Mouse (Mus musculus): ENCODE data around the gene Nkx1-2.
A peak's percentile ranks its signal among the peaks of the same experiment; 100 is the strongest.

Nkx1-2 gene

DNA sequence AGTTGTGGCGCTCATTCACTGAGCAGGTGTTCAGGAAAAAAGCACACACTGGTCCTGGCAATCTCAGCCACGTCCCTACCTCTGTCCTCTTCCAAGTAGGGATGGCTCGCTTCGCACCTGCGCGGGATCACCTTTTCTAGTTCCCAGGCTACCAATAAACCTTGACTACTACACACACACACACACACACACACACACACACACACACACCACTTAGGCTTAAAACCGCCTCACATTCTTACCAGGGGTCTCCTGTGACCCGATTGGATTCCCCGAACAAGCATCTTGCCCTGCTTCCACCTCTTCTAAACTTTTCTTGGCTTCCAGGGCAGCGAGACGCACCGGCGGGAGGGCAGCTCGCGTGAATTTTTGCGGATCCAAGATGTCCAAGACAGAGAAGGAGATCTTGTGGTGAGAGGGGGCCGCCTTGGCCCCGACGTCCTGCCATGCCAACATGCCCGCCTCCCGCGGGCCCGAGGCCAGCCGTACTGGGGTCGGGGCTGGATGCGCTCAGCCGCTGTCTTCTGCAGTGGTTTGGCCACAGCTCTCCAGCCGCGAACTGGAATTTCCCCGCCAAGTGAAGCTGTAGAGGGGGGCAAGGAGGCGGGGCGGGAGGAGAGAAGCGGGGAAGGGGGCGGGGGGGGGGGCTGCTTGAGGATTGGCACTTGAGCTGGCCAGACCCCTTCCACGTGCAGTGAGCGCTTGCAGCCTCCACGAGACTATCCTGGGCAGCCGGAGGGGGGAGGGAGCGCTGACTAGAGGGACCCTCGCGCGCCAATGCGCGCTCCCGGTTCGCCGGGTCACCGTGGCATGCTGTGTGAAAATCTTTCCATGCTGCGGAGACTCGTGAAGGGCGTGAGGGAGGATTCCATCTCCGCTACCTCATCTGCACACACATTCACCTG, at the start of gene Nkx1-2:
Gene Nkx1-2 (minus strand): TSS at position 567 of the 905 bp plus-strand sequence.
- DNase-seq, result peak; percentile 59

DNA sequence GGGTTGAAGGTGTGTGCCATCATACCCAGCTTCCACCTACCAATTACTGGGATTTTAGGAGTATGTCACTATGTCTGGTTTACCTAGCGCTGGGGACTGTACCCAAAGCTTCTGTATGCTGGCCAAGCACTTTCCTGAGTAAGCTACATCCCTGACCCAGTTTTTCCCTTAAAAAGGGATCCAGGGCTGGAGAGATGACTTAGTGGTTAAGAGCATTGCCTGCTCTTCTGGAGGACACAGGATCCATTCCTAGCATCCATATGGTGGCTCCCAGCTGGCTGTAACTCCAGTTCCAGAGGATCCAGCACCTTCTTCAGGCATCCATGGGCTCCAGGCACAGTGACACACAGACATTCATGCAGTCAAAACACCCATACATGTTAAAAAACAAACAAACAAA, 47.1 kb upstream of the Nkx1-2 start:
- DNase-seq, result no peak

DNA sequence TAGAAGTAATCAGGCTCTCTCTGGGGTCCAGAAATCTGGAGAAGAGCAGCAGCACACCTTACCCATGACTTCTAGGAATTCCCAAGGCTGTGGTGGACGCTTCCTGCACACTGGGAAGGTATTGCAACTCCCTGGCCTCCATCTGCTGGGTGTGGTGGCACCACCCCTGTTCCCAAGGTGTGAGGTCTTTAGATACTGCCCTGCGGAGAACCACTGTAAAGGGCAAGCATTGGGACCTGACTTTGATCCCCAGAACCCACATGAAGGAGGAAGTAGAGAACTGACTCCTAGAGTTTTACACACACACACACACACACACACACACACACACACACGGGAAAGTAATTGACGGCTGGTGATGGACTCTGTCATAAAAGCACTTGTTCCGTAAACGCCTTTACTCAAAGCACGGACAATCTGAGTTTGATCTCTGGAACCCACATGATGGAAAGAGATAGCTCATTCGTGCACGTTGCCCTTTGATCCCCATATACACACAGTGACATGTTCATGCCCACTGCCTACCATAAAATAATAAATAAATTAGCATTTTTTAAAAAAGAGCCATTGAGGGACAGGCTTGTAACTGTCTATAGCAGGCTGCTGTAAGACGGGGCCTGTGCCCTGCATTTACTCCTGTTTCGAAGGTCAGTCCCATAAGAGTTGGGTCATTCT, 45.3 kb upstream of the Nkx1-2 start:
- no peak for DNase-seq

DNA sequence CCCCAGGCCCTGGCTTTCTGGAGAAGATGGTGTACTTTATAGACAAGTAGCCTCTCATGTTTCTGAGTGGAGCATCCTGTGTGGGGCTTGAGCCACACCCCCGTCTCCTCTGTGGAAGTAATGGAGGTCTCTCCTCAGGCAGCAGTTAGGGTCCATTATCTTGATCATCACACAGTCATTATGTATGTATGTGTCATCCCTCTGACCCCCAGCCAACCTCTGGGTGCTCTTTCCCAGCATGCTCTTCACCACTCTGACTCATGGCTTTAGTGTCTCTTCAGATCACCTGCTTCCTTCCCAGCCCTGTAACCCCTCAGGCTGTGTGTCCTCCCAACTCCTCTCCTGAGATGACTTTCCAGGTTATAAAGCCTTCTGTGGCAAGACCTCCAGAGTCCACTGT, 42.2 kb upstream of the Nkx1-2 start:
- DNase-seq, result no peak

DNA sequence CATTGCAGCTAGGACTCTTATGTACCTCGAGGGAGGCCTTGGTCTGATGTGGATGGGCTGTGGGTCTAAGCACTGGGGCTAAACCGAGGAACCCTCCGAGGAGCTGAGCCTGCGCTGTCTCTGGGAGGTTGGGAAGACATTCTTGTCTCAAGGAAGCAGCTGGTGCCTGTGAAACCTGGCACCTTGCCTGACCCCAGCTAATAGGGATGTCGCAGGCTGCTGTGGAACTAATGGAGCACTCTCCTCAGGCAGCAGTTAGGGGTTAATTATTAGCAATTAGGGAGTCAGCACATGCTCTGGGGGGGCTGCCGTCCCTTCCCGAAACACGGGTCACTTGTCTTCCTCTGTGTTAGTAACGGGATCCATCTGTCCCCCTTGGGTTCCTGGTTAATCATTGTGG, 41.5 kb upstream of the Nkx1-2 start:
- DNase-seq, result peak; percentile 79

DNA sequence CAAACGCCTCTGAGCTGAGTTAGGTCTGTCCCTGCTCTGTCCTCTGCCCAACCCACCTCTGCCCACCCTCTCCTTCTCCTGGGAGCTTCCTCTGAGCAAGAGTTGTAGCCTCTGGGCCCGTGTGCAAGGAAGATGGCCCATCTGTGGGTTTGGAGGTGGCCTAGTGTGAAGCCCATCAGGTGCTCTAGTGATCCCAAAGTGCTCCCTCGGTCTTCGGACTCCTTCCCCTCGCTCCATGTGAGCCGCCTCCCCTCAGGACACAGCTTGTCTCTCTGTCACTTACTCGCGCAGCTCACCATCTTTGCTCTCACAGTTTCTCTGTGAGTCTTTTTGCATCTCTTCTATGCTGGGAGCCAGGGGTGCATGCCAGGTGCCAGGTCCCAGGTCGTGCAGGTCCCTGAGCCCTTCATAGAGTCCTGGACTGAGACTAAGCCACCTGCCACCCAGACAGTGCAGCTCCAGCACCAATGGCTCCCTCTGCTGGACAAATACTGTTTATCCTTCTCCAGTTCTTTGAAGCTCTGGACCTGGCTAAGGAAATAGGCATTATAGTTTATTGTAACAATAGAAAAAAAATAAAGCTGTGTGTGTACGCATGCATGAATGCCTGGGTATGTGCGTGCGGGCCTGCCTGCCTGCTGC, 39.1 kb upstream of the Nkx1-2 start:
- peak; percentile 76 for DNase-seq

DNA sequence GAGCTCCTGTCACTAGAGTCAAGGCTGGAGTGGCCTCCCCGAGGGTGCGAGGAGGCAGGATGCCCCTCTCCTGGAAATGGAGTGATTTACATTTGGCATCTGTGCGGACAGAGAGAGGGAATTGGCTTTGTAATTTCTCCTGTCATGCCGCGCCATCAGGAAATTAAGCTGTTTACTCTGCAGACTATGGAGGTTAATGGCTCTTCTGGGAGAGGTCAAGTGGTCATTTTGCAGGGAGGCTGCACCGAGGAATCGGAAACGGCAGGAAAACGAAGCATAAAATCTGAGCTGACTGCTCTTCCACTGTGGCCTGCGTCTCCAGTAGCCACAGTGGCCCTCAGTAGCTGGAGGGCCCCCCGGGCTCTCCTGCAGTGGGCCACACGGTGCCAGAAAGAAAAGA, 37.9 kb upstream of the Nkx1-2 start:
- no peak for DNase-seq

DNA sequence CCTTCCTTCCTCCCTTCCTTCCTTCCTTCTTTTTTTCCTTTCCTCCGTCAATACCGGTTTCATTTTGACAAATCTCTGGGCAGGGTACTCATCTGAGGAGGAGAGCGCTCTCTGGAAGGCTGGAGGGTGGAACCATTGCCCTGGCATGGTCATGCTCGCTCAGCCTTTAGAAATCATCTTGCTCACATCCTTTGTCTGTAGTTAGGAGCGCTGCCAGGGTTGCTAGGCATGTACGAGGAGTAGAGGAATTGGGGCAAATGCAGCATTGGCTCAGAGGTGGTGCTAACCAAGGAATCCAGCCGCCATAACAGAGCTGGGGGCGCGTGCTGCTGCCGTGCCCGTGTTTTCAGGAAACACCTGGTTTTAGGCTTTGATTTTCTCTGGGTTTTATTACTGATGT, 31.9 kb upstream of the Nkx1-2 start:
- DNase-seq, result no peak

DNA sequence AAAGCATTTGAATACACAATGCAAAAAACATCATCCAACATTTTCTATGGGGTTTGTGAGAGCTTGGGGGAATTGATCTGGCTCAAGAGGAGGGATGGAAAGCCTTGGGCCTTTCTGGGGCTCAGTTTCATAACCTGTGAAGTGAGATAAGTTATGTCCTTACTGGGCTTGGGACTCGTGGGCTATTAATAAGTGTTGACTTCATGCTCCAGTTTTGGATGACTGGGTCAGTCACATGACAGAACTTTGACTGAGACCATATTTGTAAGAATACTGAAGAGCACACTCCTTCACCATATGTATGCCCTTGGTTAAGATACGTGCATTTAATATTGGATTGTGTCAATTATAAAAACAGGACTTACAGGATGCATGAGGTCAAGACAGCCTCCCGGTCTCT, 28.0 kb upstream of the Nkx1-2 start:
- DNase-seq, result no peak

DNA sequence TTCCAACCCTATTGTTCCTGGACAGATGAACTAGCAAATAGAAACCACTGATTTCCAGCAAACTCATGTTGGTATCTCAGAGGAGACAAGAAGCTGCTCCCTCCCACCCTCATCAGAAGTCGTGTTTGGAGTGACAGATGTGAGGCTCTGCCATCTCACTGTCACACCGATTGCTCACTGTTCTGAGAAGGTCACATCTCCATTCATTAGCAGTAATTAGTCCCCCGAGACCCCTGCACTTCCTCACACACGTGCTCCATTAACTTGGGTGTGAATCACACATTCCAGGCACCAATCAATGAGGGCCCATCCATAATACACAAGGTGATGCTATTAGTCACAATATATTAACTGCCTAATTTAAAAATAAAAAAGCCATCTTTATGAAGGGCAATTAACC, 26.7 kb upstream of the Nkx1-2 start:
- DNase-seq, result peak; percentile 50

DNA sequence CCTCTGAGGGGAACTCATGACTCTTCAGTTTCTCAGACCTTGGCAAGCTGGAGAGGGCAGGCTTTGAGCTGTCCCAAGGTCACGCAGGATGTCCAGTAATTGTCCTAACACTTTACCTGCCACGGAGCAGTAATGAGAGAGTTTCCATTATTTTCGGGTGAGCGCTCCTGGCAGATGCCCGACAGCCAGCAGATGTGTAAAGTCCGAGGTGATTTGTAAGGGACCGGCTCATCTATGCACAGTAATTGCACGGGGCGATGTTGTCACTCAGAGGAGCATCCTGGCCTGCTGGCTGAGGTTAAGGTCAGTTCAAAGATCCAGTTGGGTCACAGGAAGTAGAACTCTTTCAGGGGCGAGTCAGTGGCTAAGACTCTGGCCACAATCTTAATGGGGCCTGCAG, 24.7 kb upstream of the Nkx1-2 start:
- no peak for DNase-seq

DNA sequence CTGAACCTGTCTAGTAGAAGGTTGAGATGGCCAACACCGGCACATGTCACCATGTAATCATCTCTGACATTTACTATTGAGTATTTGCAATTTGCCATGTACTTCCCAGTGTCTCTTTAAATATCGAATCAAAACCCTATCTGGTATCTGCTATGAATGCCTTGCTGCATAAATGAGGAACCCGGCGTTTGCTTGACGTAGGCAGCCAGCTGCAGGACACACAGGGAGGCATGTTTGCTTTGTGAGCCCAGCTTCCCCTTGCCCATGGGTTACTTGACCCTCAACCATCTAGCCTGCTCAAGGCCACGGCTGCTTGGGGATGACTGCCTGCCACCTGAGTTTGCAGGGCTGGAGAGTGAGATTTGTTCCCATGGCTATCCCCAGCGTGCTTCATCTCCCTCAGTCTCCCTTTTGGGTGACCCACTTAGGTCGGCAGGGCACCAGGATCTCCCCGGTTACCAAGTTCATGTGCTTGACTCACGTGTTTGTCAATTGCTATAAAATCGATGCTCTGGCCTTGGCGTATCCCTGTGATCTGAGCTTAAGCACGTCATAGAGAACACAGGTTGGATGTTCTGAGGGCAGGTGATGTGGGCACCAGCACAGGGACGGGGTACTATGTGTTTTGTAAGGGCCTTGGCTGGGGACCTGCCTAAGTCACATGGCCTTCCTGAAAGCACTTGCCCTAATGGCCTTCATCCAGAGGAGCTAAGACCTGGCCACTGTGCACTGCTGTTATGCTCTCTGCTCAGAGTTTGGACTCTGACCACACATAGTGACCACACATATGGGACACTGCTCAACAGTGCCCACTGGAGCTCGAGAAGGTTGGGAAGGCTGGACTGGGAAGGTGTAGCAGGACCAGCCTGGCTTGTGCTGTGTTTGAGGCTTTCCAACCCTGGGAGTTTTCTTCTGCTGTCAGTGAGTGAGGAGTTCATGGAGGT, 20.8 kb upstream of the Nkx1-2 start:
- no peak for DNase-seq

DNA sequence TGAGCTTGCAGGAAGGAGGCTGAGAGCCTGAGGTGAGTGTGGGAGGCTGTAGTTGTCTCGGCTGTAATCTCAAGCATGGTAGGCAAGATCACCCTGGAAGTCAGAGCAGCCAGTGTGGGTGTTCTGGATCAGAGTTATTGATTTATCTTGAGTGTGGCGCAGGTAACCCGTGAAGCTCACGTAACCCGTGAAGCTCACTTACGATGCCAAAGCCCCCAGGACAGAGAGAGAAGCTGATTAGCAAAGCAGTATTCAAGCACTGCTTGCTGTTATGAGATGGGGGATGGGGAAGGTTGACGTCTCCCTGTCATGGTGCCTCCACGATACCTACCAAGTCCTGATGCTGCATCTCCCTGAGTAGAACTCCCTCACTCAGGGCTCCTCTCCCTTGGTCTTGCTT, 20.1 kb upstream of the Nkx1-2 start:
- DNase-seq, result no peak

DNA sequence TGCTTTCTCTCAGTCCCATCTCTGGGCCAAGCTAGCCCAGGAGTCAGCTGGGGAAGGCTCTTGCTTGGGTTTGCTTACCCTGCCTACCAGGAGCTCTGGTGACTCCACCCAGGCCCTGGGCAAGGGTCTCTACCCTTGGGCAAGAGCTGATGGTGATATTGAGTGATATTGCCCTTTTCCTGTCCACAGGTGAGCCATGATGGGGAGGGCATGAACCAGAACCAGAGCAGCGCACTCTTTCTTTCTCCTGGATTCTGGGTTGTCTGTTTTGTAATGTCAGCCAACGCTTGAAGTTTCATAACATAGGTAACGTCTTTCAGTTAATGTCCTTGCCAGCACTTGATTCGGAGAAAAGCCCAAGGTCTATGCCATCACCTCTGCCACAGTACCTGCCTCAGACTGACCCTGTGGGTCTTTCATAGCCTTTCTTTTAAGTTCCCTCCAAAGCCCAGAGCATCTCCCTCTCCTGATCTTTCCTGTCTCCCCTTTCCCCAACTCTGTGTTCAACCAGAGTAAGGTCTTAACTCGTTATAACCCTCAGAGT, 17.7 kb upstream of the Nkx1-2 start:
- DNase-seq, result no peak

DNA sequence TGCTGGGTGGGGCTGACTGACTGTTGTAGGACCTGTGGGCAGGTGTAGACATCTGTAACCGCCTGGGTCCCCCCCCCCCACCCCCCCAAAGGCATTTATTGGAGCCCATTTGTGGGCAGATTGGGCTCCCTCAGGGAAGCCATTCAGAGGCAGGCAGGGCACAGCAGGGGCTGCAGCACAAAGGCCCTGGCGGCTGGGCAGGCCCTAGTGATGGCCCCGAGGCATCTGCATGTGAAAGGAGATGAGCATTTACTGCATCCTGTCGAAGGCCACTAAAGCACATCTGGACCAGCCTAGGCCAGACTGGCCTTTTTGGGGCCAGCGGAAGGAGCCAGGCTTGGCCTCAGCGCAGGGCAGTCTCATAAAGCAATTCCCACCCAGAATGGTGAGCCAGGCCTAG, 17.0 kb upstream of the Nkx1-2 start:
- DNase-seq, result no peak

DNA sequence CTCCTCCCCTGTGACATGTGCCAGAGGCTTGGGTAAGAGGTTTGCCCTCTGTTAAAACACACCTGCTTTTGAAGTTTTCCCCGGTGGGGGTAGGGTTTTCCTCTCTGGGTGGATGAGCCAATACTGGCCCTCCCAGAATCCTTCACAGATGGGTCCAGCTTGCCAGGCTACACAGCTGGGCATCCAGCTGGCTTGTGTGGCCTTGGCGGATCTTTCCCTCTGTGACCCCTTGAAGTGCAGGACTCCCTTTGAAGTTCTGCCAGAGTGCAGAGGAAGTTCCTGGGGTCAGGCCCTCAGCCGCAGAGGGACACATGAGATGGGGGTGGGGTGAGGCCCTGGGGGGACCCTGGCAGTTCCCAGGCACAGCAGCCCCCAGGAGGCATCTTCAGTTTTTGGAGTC, 15.9 kb upstream of the Nkx1-2 start:
- DNase-seq, result no peak

DNA sequence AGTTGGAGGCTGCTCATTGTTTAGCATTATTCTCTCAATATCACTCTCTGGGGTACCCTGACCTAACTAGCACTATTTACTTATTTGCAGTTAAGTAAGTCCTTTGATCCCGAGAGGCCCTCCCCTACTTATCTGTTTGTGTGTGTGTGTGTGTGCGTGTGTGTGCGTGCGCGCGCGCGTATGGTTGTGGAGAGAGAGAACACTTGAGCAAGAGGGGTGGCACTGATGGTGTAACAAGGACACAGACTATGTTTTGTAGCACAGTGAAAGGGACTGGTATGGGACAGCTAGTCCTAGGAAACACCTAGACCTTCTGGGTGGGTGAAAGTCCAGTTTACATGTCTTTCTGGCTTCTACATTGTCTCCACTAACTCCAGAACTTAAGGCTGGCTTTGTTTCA, 12.1 kb upstream of the Nkx1-2 start:
- DNase-seq, result no peak

DNA sequence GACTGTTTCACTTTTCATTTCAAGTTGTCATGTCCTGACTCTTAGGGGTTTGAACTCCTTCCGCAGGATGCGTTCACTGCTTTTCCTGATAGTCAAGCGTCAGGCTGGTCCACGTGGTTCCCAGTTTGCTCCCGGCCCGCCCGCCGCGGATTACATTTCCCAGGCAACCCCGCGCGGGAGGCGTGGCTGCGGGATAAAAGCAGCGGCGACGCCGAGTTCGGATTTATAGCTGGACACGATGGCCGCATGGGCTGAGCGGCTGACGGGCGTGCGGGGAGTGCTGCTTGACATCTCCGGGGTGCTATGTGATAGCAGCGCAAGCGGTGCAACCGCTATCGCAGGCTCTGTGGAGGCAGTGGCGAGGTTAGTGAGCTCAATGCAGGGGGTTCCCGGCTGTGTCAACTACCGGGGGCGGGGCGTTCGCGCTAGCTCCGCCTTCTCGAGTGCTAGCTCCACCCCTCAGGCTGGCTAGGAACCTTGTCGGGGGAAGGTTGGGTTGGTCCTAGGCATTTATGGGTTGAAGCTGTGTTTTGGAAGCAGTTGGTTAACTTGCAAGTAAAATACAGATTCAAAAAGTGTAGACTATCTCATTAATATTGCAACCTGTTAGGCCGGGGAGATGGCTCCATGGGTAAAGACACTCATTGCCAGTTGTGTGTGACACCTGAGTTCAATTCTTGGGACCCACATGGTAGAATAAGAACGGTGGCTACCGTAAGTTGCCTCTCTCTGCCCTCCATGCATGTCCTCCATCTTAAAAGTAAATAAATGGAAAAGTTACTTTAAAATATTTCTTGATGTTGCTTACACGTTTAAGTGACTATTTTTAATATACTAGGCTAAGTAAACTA, 11.3 kb upstream of the Nkx1-2 start, which contains the start of gene Lhpp:
Gene Lhpp (plus strand): TSS at position 171 of the 851 bp plus-strand sequence.
- DNase-seq, result peak; percentile 88

DNA sequence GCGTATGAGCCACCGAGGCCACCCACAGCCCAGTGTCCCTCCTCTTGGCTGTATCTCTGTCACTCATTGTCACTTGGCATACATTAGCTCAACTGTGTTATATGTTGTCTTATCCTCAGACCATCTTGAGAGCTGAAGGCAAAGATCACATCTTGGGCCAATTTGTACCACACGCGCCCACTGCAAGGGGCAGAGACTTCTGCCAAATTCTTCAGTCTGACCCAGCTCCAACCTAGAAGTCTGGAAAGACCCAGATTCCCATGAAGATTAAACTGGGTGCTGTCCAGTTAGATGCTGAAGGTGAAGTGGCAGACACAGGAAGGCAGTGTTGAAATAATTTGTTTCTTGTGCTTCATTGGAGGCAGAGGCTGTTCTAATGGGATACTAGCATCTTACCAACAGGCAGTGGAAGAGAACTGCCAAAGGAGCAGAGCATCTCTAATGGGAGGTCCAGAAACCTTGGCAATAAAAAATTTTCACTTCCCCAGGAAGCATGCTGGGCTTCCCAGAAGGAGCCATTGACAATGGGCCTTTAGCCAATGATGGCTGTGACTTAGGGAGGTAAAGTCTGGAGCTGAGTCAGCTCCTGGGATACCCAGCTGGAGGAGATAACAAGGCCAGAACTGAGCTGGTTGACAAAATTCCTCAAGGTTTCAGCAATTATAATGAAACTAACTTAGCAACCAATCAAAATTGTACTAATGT, 9.0 kb upstream of the Nkx1-2 start:
- no peak for DNase-seq

DNA sequence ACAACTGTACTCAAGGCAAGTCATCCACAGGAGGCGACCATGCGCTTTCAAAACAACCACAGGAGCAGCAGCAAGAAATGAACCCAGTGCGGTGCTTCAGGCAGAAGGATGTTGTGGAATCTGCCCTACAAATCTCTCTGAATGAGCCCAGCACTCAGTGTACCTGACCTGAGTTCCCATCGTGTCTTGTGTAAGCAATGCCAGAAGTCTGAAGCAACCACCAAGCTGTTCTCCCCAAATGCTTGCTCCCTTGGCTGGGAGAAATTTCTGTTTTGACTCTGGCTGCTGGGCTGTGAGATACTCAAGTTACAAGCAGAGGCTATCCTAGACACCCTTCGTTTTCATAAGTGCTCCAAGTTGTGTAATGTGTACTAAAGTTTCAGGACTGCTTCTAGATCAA, 6.3 kb upstream of the Nkx1-2 start:
- DNase-seq, result no peak

DNA sequence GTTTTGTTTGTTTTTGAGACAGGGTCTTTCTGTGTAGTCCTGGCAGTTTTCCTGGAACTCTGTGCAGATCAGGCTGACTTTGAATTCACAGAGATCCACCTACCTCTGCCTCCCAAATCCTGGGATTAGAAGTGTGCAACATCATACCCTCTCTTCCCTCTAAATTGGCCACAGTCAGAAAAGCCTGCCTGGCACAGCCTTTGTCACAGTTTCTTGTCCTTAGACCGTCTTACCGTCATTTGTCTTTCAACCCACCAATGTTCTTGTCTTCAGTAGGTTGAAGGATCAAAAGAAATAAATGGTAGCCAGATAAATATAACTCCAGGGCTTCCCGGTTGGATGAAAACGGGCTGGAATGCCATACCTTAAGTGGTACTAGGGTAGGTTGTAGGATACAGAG, 5.3 kb upstream of the Nkx1-2 start:
- DNase-seq, result no peak

Data from retina, postnatal 1 day (tissue).